Mouse (Mus musculus): Measurements from ENCODE around the gene Josd1.

The Josd1 gene

GRCm38 (mm10) chr15:79687646-79688267 lies at the start of gene Josd1:
TSS of gene Josd1 (minus strand) at chr15:79687919.
- DNase-seq (ENCODE audit: low spot score) = peak; percentile 95

GRCm38 (mm10) chr15:79734311-79734710 lies 46.6 kb upstream of the Josd1 start:
- DNase-seq (ENCODE audit: low spot score) = no peak

GRCm38 (mm10) chr15:79733640-79734039 lies 45.9 kb upstream of the Josd1 start:
- DNase-seq (ENCODE audit: low spot score) = no peak

GRCm38 (mm10) chr15:79733192-79733591 lies 45.5 kb upstream of the Josd1 start:
- DNase-seq (ENCODE audit: low spot score) = no peak

GRCm38 (mm10) chr15:79731554-79731953 lies 43.8 kb upstream of the Josd1 start:
- DNase-seq (ENCODE audit: low spot score) = no peak

GRCm38 (mm10) chr15:79728731-79729388 lies 41.1 kb upstream of the Josd1 start:
- no peak for DNase-seq (ENCODE audit: low spot score)

GRCm38 (mm10) chr15:79728311-79728710 lies 40.6 kb upstream of the Josd1 start:
- no peak for DNase-seq (ENCODE audit: low spot score)

GRCm38 (mm10) chr15:79727840-79728239 lies 40.1 kb upstream of the Josd1 start:
- no peak for DNase-seq (ENCODE audit: low spot score)

GRCm38 (mm10) chr15:79725190-79725789 lies 37.6 kb upstream of the Josd1 start:
- DNase-seq (ENCODE audit: low spot score) = no peak

GRCm38 (mm10) chr15:79723439-79723838 lies 35.7 kb upstream of the Josd1 start:
- DNase-seq (ENCODE audit: low spot score) = no peak

- no peak for DNase-seq (ENCODE audit: low spot score)
These were observed 33.1 kb upstream of the Josd1 start for GRCm38 (mm10) chr15:79720796-79721195.

- DNase-seq (ENCODE audit: low spot score) = no peak
These were observed 32.5 kb upstream of the Josd1 start for GRCm38 (mm10) chr15:79720267-79720666.

- no peak for DNase-seq (ENCODE audit: low spot score)
These were observed 29.0 kb upstream of the Josd1 start for GRCm38 (mm10) chr15:79716710-79717109.

GRCm38 (mm10) chr15:79715646-79716045 lies 27.9 kb upstream of the Josd1 start:
- DNase-seq (ENCODE audit: low spot score) = no peak

GRCm38 (mm10) chr15:79708229-79708822 lies 20.6 kb upstream of the Josd1 start:
- DNase-seq (ENCODE audit: low spot score) = no peak

- DNase-seq (ENCODE audit: low spot score) = no peak
These were observed 19.0 kb upstream of the Josd1 start for GRCm38 (mm10) chr15:79706603-79707214.

GRCm38 (mm10) chr15:79697558-79698187 lies 10.0 kb upstream of the Josd1 start:
- DNase-seq (ENCODE audit: low spot score) = no peak

GRCm38 (mm10) chr15:79697011-79697410 lies 9.3 kb upstream of the Josd1 start:
- no peak for DNase-seq (ENCODE audit: low spot score)

- DNase-seq (ENCODE audit: low spot score) = no peak
These were observed 8.8 kb upstream of the Josd1 start for GRCm38 (mm10) chr15:79696508-79696907.

GRCm38 (mm10) chr15:79695516-79695915 lies 7.8 kb upstream of the Josd1 start:
- no peak for DNase-seq (ENCODE audit: low spot score)

GRCm38 (mm10) chr15:79694512-79694911 lies 6.8 kb upstream of the Josd1 start:
- DNase-seq (ENCODE audit: low spot score) = no peak

GRCm38 (mm10) chr15:79693740-79694139 lies 6.0 kb upstream of the Josd1 start:
- no peak for DNase-seq (ENCODE audit: low spot score)
